ENCODE assay signal across 8 mouse cellular contexts in genomic region chr2:117231257-117231656, GRCm38 (mm10). TPM values are rescaled to one million over a fixed set of nuclear protein-coding genes. Genes with fewer than 3 reads are reported as not detected.
DNase-seq lines count a peak whose midpoint lies in the region; ATAC-seq and TF ChIP-seq lines count a peak whose summit lies in the region.

No protein-coding gene starts in this region.

- no peak overlapping the region for H3K27ac ChIP-seq in hindbrain, postnatal 0 days

- peak; percentile 94 for DNase-seq in NIH3T3 (ENCODE audit: low read depth)
- DNase-seq in cerebellum, adult 8-10 months, result peak; percentile 77
- peak; percentile 81 to 94 for DNase-seq in frontal cortex, adult 2 months (ENCODE audit: extremely low spot score in 1 of 2, low spot score in 1 of 2)
- peak; percentile 91 for DNase-seq in hindbrain, postnatal 0 days (ENCODE audit: low spot score)
- peak; percentile 71 for DNase-seq in left cerebral cortex, adult 11 months (ENCODE audit: low spot score)
- peak; percentile 89 for DNase-seq in right cerebral cortex, adult 18-20 months
- peak; percentile 45 to 63 for DNase-seq in urinary bladder, adult 18-20 months (ENCODE audit: low spot score in 2 of 2)

- no peak overlapping the region for H3K9ac ChIP-seq in hindbrain, postnatal 0 days (replicated peaks; ENCODE audit: low read length)

- peak overlapping the region; percentile 28; the same call in 1 of the 2 replicates for H3K4me2 ChIP-seq in hindbrain, postnatal 0 days (ENCODE audit: low read depth, low read length)

- H3K36me3 ChIP-seq in hindbrain, postnatal 0 days (ENCODE audit: insufficient read depth, low read length), result no peaks in the 10 kb centered on the region
- no peaks in the 10 kb centered on the region for H3K36me3 ChIP-seq in megakaryocyte, embryonic 14.5 days (replicated peaks; ENCODE audit: low read length)

- H3K4me3 ChIP-seq in hindbrain, postnatal 0 days (ENCODE audit: low read length), result no peak overlapping the region
- H3K4me3 ChIP-seq in megakaryocyte, embryonic 14.5 days (replicated peaks), result peak overlapping the region; percentile 69

- no peaks in the 10 kb centered on the region for H3K9me3 ChIP-seq in hindbrain, postnatal 0 days (ENCODE audit: low read length)
- peaks cover 4% of the 10 kb centered on the region; the same call in 1 of the 2 replicates for H3K9me3 ChIP-seq in megakaryocyte, embryonic 14.5 days

- no peaks in the 10 kb centered on the region for H3K27me3 ChIP-seq in hindbrain, postnatal 0 days (ENCODE audit: insufficient read depth, low read length)
- H3K27me3 ChIP-seq in megakaryocyte, embryonic 14.5 days (replicated peaks), result peaks cover 19% of the 10 kb centered on the region

- ATAC-seq in hindbrain, postnatal 0 days, result peak; percentile 92

- no peaks in the 10 kb centered on the region for H3K4me1 ChIP-seq in hindbrain, postnatal 0 days (ENCODE audit: insufficient read depth, low read length)
- H3K4me1 ChIP-seq in megakaryocyte, embryonic 14.5 days, result peaks cover 15% of the 10 kb centered on the region

- TF ChIP-seq CTCF in hindbrain, postnatal 0 days (IDR thresholded peaks at IDR 0.05; ENCODE audit: low read depth), result peak; percentile 95

- WGBS in hindbrain, postnatal 0 days, result 4% methylated on average over 13 of the region's 13 CpGs

RNA-seq across cellular contexts. Expression of gene Fam98b, which starts 18.3 kb away (rescaled TPM):
- 38.6 and 41.4 TPM in 2 replicates for polyA plus RNA-seq in frontal cortex, adult 2 months (2012; rRNA removed)
- 5.2 and 6.3 TPM in 2 replicates for total RNA-seq in hindbrain, postnatal 0 days (2014; rRNA removed)
- 11.5 and 14.9 TPM in 2 replicates for polyA plus RNA-seq in hindbrain, postnatal 0 days (2015; fragmentation: Nextera tagmentation; extraction: Ambion mirVana)
- polyA plus RNA-seq in megakaryocyte, embryonic 14.5 days (2012; ENCODE audit: insufficient read depth, low replicate concordance), result 5.8 TPM in 1 of 2 replicates, not detected in the other
